Mouse (Mus musculus): ENCODE data around the gene Pon3. TPM values are rescaled to one million over a fixed set of nuclear protein-coding genes. Genes with fewer than 3 reads are reported as not detected.
"Not testable (repeated sequence)": the region's sequence is repeated elsewhere in the genome, so short reads cannot be mapped to it uniquely, and the experiment has no call there.

The Pon3 gene
- polyA plus RNA-seq, 1 experiment from 2014 or later = 4.8 TPM

DNA sequence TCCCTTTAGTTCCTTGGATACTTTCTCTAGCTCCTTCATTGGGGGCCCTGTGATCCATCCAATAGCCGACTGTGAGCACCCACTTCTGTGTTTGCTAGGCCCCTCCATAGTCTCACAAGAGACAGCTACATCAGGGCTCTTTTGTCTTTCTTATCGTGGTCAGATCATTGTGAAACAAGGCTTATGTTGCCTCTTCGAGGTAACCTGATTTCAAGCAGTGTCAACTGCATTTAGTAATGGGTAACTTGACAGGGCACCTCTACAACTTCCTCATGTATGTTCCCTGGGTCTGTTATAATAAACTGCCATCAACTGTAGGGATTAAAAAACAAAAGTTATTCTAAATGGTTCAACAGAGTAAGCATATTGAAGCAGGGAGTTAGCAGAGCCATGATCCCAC, 21.5 kb downstream of the Pon3 start:
- no peaks in the 10 kb centered on the region for H3K36me3 ChIP-seq (ENCODE audit: control insufficient read depth, insufficient read depth, low read length)
- H3K9me3 ChIP-seq (ENCODE audit: control insufficient read depth, low read length) = no peaks in the 10 kb centered on the region
- DNase-seq (ENCODE audit: low spot score) = no peak
- H3K9ac ChIP-seq (ENCODE audit: low read length) = no peak overlapping the region
- WGBS = 78% methylated on average over 3 of the region's 3 CpGs
- H3K4me2 ChIP-seq (ENCODE audit: low read depth, low read length, severe bottlenecking) = no peak overlapping the region
- H3K27ac ChIP-seq (ENCODE audit: low read depth, low read length) = no peak overlapping the region
- H3K27me3 ChIP-seq (ENCODE audit: control insufficient read depth, insufficient read depth, low read length) = no peaks in the 10 kb centered on the region
- no peak for ATAC-seq (replicated peaks; ENCODE audit: low FRiP score)
- H3K4me3 ChIP-seq (ENCODE audit: low read depth, low read length) = no peak overlapping the region
- H3K4me1 ChIP-seq (replicated peaks; ENCODE audit: control insufficient read depth, insufficient read depth, low read length) = no peaks in the 10 kb centered on the region

GRCm38 (mm10) chr6:5233812-5234211, 22.3 kb downstream of the Pon3 start:
- Histone ChIP-seq H3K4me1 (replicated peaks; ENCODE audit: control insufficient read depth, insufficient read depth, low read length) (no peaks in the 10 kb centered on the region), H3K9ac (ENCODE audit: low read length) (no peak overlapping the region), H3K9me3 (ENCODE audit: control insufficient read depth, low read length) (no peaks in the 10 kb centered on the region), H3K4me3 (ENCODE audit: low read depth, low read length) (no peak overlapping the region), H3K36me3 (ENCODE audit: control insufficient read depth, insufficient read depth, low read length) (no peaks in the 10 kb centered on the region), H3K4me2 (ENCODE audit: low read depth, low read length, severe bottlenecking) (no peak overlapping the region), H3K27me3 (ENCODE audit: control insufficient read depth, insufficient read depth, low read length) (no peaks in the 10 kb centered on the region), H3K27ac (ENCODE audit: low read depth, low read length) (no peak overlapping the region)
- ATAC-seq (replicated peaks; ENCODE audit: low FRiP score) (no peak), DNase-seq (ENCODE audit: low spot score) (no peak)
- 95% methylated on average over 1 of the region's 1 CpGs for WGBS

- H3K4me3 ChIP-seq (ENCODE audit: low read depth, low read length) = no peak overlapping the region
- 93% methylated on average over 4 of the region's 4 CpGs for WGBS
- no peaks in the 10 kb centered on the region for H3K4me1 ChIP-seq (replicated peaks; ENCODE audit: control insufficient read depth, insufficient read depth, low read length)
- H3K9me3 ChIP-seq (ENCODE audit: control insufficient read depth, low read length) = no peaks in the 10 kb centered on the region
- no peak overlapping the region for H3K4me2 ChIP-seq (ENCODE audit: low read depth, low read length, severe bottlenecking)
- no peaks in the 10 kb centered on the region for H3K36me3 ChIP-seq (ENCODE audit: control insufficient read depth, insufficient read depth, low read length)
- ATAC-seq (replicated peaks; ENCODE audit: low FRiP score) = no peak
- H3K27me3 ChIP-seq (ENCODE audit: control insufficient read depth, insufficient read depth, low read length) = no peaks in the 10 kb centered on the region
- no peak for DNase-seq (ENCODE audit: low spot score)
- H3K27ac ChIP-seq (ENCODE audit: low read depth, low read length) = no peak overlapping the region
- H3K9ac ChIP-seq (ENCODE audit: low read length) = no peak overlapping the region
Measured at GRCm38 (mm10) chr6:5232022-5232421, 24.1 kb downstream of the Pon3 start.

DNA sequence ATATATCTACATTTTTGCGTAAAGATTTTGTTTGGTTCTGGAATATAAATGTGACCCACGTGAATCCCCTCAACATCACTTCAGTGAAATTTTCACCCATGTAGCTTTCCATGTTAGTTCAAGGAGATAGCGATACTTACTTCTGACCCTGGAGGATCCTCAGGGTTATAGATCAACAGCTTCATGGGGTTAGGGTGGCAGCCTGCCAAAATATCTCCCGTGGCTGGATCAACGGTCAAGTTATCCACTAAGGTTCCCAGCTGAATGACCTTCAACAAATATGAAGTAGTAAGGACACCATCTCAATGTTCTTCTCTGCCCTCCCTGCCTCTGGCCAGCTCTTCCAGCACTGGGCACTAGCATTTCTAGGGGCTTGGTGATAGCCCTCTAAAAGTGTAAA, 25.8 kb downstream of the Pon3 start:
- DNase-seq (ENCODE audit: low spot score) (no peak), ATAC-seq (replicated peaks; ENCODE audit: low FRiP score) (no peak)
- H3K4me2 ChIP-seq (ENCODE audit: low read depth, low read length, severe bottlenecking) = no peak overlapping the region
- no peaks in the 10 kb centered on the region for H3K27me3 ChIP-seq (ENCODE audit: control insufficient read depth, insufficient read depth, low read length)
- no peaks in the 10 kb centered on the region for H3K9me3 ChIP-seq (ENCODE audit: control insufficient read depth, low read length)
- H3K4me1 ChIP-seq (replicated peaks; ENCODE audit: control insufficient read depth, insufficient read depth, low read length) = no peaks in the 10 kb centered on the region
- no peak overlapping the region for H3K4me3 ChIP-seq (ENCODE audit: low read depth, low read length)
- no peak overlapping the region for H3K9ac ChIP-seq (ENCODE audit: low read length)
- no peak overlapping the region for H3K27ac ChIP-seq (ENCODE audit: low read depth, low read length)
- 92% methylated on average over 5 of the region's 5 CpGs for WGBS
- no peaks in the 10 kb centered on the region for H3K36me3 ChIP-seq (ENCODE audit: control insufficient read depth, insufficient read depth, low read length)

DNA sequence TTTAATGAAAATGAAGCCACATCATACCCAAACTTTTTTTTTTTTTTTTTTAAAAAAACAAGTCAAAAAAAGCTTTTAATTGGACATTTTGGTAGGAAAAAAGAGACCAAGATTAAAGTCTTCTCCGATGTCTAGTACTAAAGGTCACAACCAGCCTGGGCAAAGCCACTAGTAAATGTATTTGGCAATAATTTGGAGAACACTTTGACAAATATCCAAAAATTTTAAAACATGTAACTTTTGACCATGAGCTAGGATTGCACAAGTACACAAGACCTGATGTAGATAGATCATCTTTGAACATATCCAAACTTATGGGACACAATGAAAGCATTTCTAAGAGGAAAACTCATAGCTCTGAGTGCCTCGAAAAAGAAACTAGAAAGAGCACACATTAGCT, 32.5 kb downstream of the Pon3 start:
- H3K4me3 ChIP-seq (ENCODE audit: low read depth, low read length); ATAC-seq (replicated peaks; ENCODE audit: low FRiP score); H3K4me1 ChIP-seq (replicated peaks; ENCODE audit: control insufficient read depth, insufficient read depth, low read length); H3K36me3 ChIP-seq (ENCODE audit: control insufficient read depth, insufficient read depth, low read length); H3K27me3 ChIP-seq (ENCODE audit: control insufficient read depth, insufficient read depth, low read length); H3K9me3 ChIP-seq (ENCODE audit: control insufficient read depth, low read length); H3K4me2 ChIP-seq (ENCODE audit: low read depth, low read length, severe bottlenecking); H3K27ac ChIP-seq (ENCODE audit: low read depth, low read length); DNase-seq (ENCODE audit: low spot score); H3K9ac ChIP-seq (ENCODE audit: low read length): not testable (repeated sequence)
- 79% methylated on average over 2 of the region's 2 CpGs for WGBS

GRCm38 (mm10) chr6:5222080-5222479, 34.0 kb downstream of the Pon3 start:
- 61% methylated on average over 3 of the region's 3 CpGs for WGBS
- Histone ChIP-seq H3K36me3 (ENCODE audit: control insufficient read depth, insufficient read depth, low read length) (no peaks in the 10 kb centered on the region), H3K27me3 (ENCODE audit: control insufficient read depth, insufficient read depth, low read length) (no peaks in the 10 kb centered on the region), H3K4me3 (ENCODE audit: low read depth, low read length) (no peak overlapping the region), H3K9me3 (ENCODE audit: control insufficient read depth, low read length) (no peaks in the 10 kb centered on the region), H3K4me2 (ENCODE audit: low read depth, low read length, severe bottlenecking) (no peak overlapping the region), H3K27ac (ENCODE audit: low read depth, low read length) (no peak overlapping the region), H3K9ac (ENCODE audit: low read length) (no peak overlapping the region), H3K4me1 (replicated peaks; ENCODE audit: control insufficient read depth, insufficient read depth, low read length) (no peaks in the 10 kb centered on the region)
- DNase-seq (ENCODE audit: low spot score) = no peak
- no peak for ATAC-seq (replicated peaks; ENCODE audit: low FRiP score)

DNA sequence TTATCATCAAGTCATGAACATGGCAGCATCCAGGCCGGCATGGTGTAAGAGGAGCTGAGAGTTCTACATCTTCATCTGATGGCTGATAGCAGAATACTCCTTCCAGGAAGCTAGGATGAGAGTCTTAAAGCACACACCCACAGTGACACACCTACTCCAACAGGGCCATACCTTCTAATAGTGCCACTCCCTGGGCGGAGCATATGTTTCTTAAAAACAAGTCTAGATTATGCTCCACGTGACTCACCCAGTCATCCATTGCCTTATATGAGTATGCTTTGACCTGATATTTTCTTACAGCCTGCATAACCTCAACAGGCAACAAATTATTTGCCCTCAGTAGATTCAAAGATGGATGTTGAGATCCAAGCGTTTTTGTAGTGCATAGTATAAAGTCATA, 37.9 kb downstream of the Pon3 start:
- H3K36me3 ChIP-seq (ENCODE audit: control insufficient read depth, insufficient read depth, low read length) = no peaks in the 10 kb centered on the region
- WGBS = 90% methylated on average over 4 of the region's 4 CpGs
- no peaks in the 10 kb centered on the region for H3K27me3 ChIP-seq (ENCODE audit: control insufficient read depth, insufficient read depth, low read length)
- no peaks in the 10 kb centered on the region for H3K9me3 ChIP-seq (ENCODE audit: control insufficient read depth, low read length)
- H3K4me2 ChIP-seq (ENCODE audit: low read depth, low read length, severe bottlenecking) = no peak overlapping the region
- no peak overlapping the region for H3K9ac ChIP-seq (ENCODE audit: low read length)
- H3K4me1 ChIP-seq (replicated peaks; ENCODE audit: control insufficient read depth, insufficient read depth, low read length) = no peaks in the 10 kb centered on the region
- no peak for ATAC-seq (replicated peaks; ENCODE audit: low FRiP score)
- no peak overlapping the region for H3K4me3 ChIP-seq (ENCODE audit: low read depth, low read length)
- H3K27ac ChIP-seq (ENCODE audit: low read depth, low read length) = no peak overlapping the region
- DNase-seq (ENCODE audit: low spot score) = no peak

DNA sequence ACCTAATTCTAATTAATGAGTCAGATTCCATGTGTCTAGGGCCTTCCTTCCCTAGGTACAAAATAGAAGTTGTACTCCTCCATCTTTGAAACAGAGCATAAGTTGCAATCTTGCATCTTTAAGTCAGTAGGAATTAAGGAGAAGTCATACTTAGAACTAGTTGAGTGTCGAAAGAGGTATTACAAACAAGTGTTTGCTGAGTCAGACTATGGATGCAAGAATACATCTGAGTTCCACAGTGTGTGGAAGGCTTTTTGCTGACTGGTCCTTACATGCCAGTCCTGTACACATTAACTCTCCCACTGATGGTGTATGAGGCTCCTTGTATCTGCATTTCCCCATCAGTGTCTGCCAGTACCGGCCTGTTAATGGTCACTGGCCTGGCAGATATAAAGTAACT, 48.3 kb downstream of the Pon3 start:
- H3K4me1 ChIP-seq (replicated peaks; ENCODE audit: control insufficient read depth, insufficient read depth, low read length) = no peaks in the 10 kb centered on the region
- no peaks in the 10 kb centered on the region for H3K36me3 ChIP-seq (ENCODE audit: control insufficient read depth, insufficient read depth, low read length)
- no peak overlapping the region for H3K9ac ChIP-seq (ENCODE audit: low read length)
- no peak overlapping the region for H3K4me3 ChIP-seq (ENCODE audit: low read depth, low read length)
- no peaks in the 10 kb centered on the region for H3K9me3 ChIP-seq (ENCODE audit: control insufficient read depth, low read length)
- ATAC-seq (replicated peaks; ENCODE audit: low FRiP score) = no peak
- WGBS = 89% methylated on average over 2 of the region's 2 CpGs
- H3K27ac ChIP-seq (ENCODE audit: low read depth, low read length) = no peak overlapping the region
- no peak for DNase-seq (ENCODE audit: low spot score)
- H3K4me2 ChIP-seq (ENCODE audit: low read depth, low read length, severe bottlenecking) = no peak overlapping the region
- H3K27me3 ChIP-seq (ENCODE audit: control insufficient read depth, insufficient read depth, low read length) = no peaks in the 10 kb centered on the region

DNA sequence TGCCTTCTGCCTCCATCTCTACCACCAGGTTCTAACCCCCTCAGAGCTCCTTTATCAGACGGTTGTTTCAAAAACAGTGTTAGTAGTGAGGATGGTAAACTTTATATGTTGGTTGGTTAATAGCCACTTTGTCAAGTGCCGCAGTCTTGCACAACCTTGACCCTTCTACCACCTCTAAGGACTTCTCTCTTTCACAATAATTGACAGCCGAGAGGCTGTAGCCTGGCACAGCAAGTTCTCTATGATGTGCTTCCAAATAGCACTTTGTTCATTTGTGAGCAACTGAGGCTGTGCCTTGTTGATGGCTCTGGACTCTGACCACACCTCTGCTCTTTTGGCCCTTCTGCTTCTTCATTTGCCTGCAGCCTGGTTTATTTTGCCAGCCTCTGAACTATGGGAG, 56.2 kb downstream of the Pon3 start:
- no peaks in the 10 kb centered on the region for H3K9me3 ChIP-seq (ENCODE audit: control insufficient read depth, low read length)
- no peak for DNase-seq (ENCODE audit: low spot score)
- H3K4me2 ChIP-seq (ENCODE audit: low read depth, low read length, severe bottlenecking) = no peak overlapping the region
- H3K36me3 ChIP-seq (ENCODE audit: control insufficient read depth, insufficient read depth, low read length) = no peaks in the 10 kb centered on the region
- no peak overlapping the region for H3K9ac ChIP-seq (ENCODE audit: low read length)
- no peaks in the 10 kb centered on the region for H3K27me3 ChIP-seq (ENCODE audit: control insufficient read depth, insufficient read depth, low read length)
- H3K4me3 ChIP-seq (ENCODE audit: low read depth, low read length) = no peak overlapping the region
- WGBS = 89% methylated on average over 3 of the region's 3 CpGs
- H3K4me1 ChIP-seq (replicated peaks; ENCODE audit: control insufficient read depth, insufficient read depth, low read length) = no peaks in the 10 kb centered on the region
- H3K27ac ChIP-seq (ENCODE audit: low read depth, low read length) = no peak overlapping the region
- no peak for ATAC-seq (replicated peaks; ENCODE audit: low FRiP score)

Data from forebrain, embryonic 11.5 days (tissue).